Mouse (Mus musculus) MEL (cell line): Measurements from ENCODE around the gene Gm20425. TPM values are rescaled to one million over a fixed set of nuclear protein-coding genes. Genes with fewer than 3 reads are reported as not detected.

ENCODE experiments used
- DNase-seq: peaks from one replicate; pipeline ENCODE4 v3.0.0; 2011; ENCODE audit warnings: low read depth, low spot score
- H3K27ac ChIP-seq: 2 replicates; pipeline ENCODE4 v1.5.1; 2012; ENCODE audit warnings: low read depth, mild to moderate bottlenecking, control low read depth, low read length, moderate library complexity; ENCODE audit not compliant: control insufficient read depth
- H3K27me3 ChIP-seq, 2 experiments: fragments of 150-350 bp in 1 of 2; sonication (generic) in 1 of 2; 2 replicates each; pipeline ENCODE4 v1.6.1; 2012; ENCODE audit warnings: low read length in 2 of 2, mild to moderate bottlenecking in 2 of 2, improper control_type of control experiment in 1 of 2, moderate library complexity in 1 of 2; ENCODE audit not compliant: insufficient read depth in 2 of 2, control insufficient read depth in 1 of 2
- H3K36me3 ChIP-seq, 2 experiments: 2 replicates each; pipeline ENCODE4 v1.6.1; 2012 to 2014; ENCODE audit warnings: low read length in 2 of 2, improper control_type of control experiment in 1 of 2, inconsistent platforms in 1 of 2, mild to moderate bottlenecking in 1 of 2; ENCODE audit not compliant: insufficient read depth in 2 of 2, control insufficient read depth in 1 of 2
- H3K4me1 ChIP-seq, 2 experiments: fragments of 150-350 bp in 1 of 2; sonication (generic) in 1 of 2; 2 replicates each; pipeline ENCODE4 v1.6.1; 2012; ENCODE audit warnings: low read length in 2 of 2, improper control_type of control experiment in 1 of 2, mild to moderate bottlenecking in 1 of 2; ENCODE audit not compliant: insufficient read depth in 2 of 2, control insufficient read depth in 1 of 2
- H3K4me3 ChIP-seq, 2 experiments: fragments of 150-350 bp in 1 of 2; sonication (generic) in 1 of 2; 2 replicates each; pipeline ENCODE4 v1.5.1; 2012; ENCODE audit warnings: low read depth in 2 of 2, low read length in 2 of 2, mild to moderate bottlenecking in 2 of 2, moderate library complexity in 2 of 2, control low read depth in 1 of 2, improper control_type of control experiment in 1 of 2; ENCODE audit not compliant: control insufficient read depth in 1 of 2, insufficient read depth in 1 of 2
- H3K79me2 ChIP-seq: 2 replicates; pipeline ENCODE4 v1.6.1; 2012; ENCODE audit warnings: mild to moderate bottlenecking, low read length, moderate library complexity; ENCODE audit not compliant: control insufficient read depth, poor library complexity, insufficient read depth
- H3K9ac ChIP-seq: 2 replicates; pipeline ENCODE4 v1.6.1; 2012; ENCODE audit warnings: low read depth, mild to moderate bottlenecking, control low read depth, low read length, moderate library complexity; ENCODE audit not compliant: control insufficient read depth, poor library complexity, severe bottlenecking
- H3K9me3 ChIP-seq: fragments of 150-350 bp; sonication (generic); replicated peaks from 2 replicates; pipeline ENCODE4 v1.6.1; 2012; ENCODE audit warnings: mild to moderate bottlenecking, low read length, improper control_type of control experiment, moderate library complexity; ENCODE audit not compliant: insufficient read depth
- CTCF ChIP-seq, 3 experiments: IDR thresholded peaks in 2 of 3; conservative IDR thresholded peaks in 1 of 3; 2 replicates each; pipeline ENCODE4 v1.5.1; 2011 to 2012; ENCODE audit warnings: low read length in 3 of 3, low read depth in 2 of 3, mild to moderate bottlenecking in 2 of 3, improper control_type of control experiment in 1 of 3, inconsistent platforms in 1 of 3, mixed read lengths in 1 of 3, moderate library complexity in 1 of 3; ENCODE audit not compliant: control insufficient read depth in 1 of 3, insufficient read depth in 1 of 3, poor library complexity in 1 of 3, severe bottlenecking in 1 of 3
- EP300 ChIP-seq, 2 experiments: IDR thresholded peaks; 2 replicates each; pipeline ENCODE4 v1.6.1; 2011; ENCODE audit warnings: improper control_type of control experiment in 2 of 2, low read length in 2 of 2, low read depth in 1 of 2, mild to moderate bottlenecking in 1 of 2
- GABPA ChIP-seq: IDR thresholded peaks from 2 replicates; pipeline ENCODE4 v1.6.1; 2012; ENCODE audit warnings: low read depth, mild to moderate bottlenecking, inconsistent platforms, low read length, improper control_type of control experiment, moderate library complexity
- HCFC1 ChIP-seq: IDR thresholded peaks from 2 replicates; pipeline ENCODE4 v1.6.1; 2012; ENCODE audit warnings: low read depth, mild to moderate bottlenecking, inconsistent platforms, low read length, improper control_type of control experiment, moderate library complexity
- JUND ChIP-seq: IDR thresholded peaks from 2 replicates; pipeline ENCODE4 v1.6.1; 2011; ENCODE audit warnings: low read depth, mild to moderate bottlenecking, improper control_type of control experiment, low read length
- MAFK ChIP-seq: IDR thresholded peaks from 2 replicates; pipeline ENCODE4 v1.6.1; 2011; ENCODE audit warnings: low read depth, mild to moderate bottlenecking, low read length, improper control_type of control experiment, borderline replicate concordance
- MAZ ChIP-seq: IDR thresholded peaks from 2 replicates; pipeline ENCODE4 v1.6.1; 2012; ENCODE audit warnings: low read depth, mild to moderate bottlenecking, inconsistent platforms, low read length, improper control_type of control experiment
- POLR2A ChIP-seq, 2 experiments: IDR thresholded peaks; 2 replicates each; pipeline ENCODE4 v1.6.1; 2011 to 2012; ENCODE audit warnings: low read length in 2 of 2, mild to moderate bottlenecking in 2 of 2, control low read depth in 1 of 2, improper control_type of control experiment in 1 of 2, low read depth in 1 of 2, moderate library complexity in 1 of 2; ENCODE audit not compliant: control insufficient read depth in 1 of 2, insufficient read depth in 1 of 2, poor library complexity in 1 of 2
- POLR2AphosphoS5 ChIP-seq: IDR thresholded peaks from 2 replicates; pipeline ENCODE4 v1.6.1; 2012; ENCODE audit warnings: low read depth, borderline replicate concordance, mild to moderate bottlenecking, inconsistent platforms, low read length, moderate library complexity, mixed read lengths
- SIN3A ChIP-seq: IDR thresholded peaks from 2 replicates; pipeline ENCODE4 v1.6.1; 2012; ENCODE audit warnings: low read length, improper control_type of control experiment, inconsistent platforms
- UBTF ChIP-seq: IDR thresholded peaks from 2 replicates; pipeline ENCODE4 v1.6.1; 2012; ENCODE audit warnings: low read depth, mild to moderate bottlenecking, inconsistent platforms, low read length, improper control_type of control experiment, moderate library complexity, borderline replicate concordance; ENCODE audit not compliant: insufficient read depth
- USF1 ChIP-seq: IDR thresholded peaks from 2 replicates; pipeline ENCODE4 v1.6.1; 2014; ENCODE audit warnings: low read depth, mild to moderate bottlenecking, inconsistent platforms, low read length, improper control_type of control experiment, moderate library complexity
- ZKSCAN1 ChIP-seq: IDR thresholded peaks from 2 replicates; pipeline ENCODE4 v1.6.1; 2012; ENCODE audit warnings: low read depth, mild to moderate bottlenecking, inconsistent platforms, low read length, improper control_type of control experiment, moderate library complexity
- ZNF384 ChIP-seq: IDR thresholded peaks from 2 replicates; pipeline ENCODE4 v1.6.1; 2012; ENCODE audit warnings: low read depth, mild to moderate bottlenecking, inconsistent platforms, low read length, improper control_type of control experiment
- polyA plus RNA-seq, 2 experiments: library from polyadenylated mRNA; stranded (reverse) in 1 of 2; unstranded in 1 of 2; fragments of >175 nt in 1 of 2; fragments of >200 nt in 1 of 2; gene quantifications; 2 replicates each; pipeline versions ENCODE4 v1.2.1 to v1.2.4; 2012; ENCODE audit warnings: low replicate concordance in 2 of 2, low read depth in 1 of 2; ENCODE audit not compliant: insufficient read length in 2 of 2, insufficient read depth in 1 of 2, missing spikeins in 1 of 2
- total RNA-seq: library from RNA; depleted of rRNA; stranded (reverse); fragments of 300-350 nt; gene quantifications from 2 replicates; pipeline ENCODE4 v1.2.3, GENCODE M21; 2012

The Gm20425 gene
- total and polyA plus RNA-seq, 3 experiments, result not detected

- no peaks in the 10 kb centered on the region for H3K27me3 ChIP-seq
- no peaks in the 10 kb centered on the region for H3K9me3 ChIP-seq
- TF ChIP-seq GABPA, result no peak
- no peak for TF ChIP-seq MAZ
- TF ChIP-seq UBTF, result no peak
- TF ChIP-seq ZKSCAN1, result no peak
- no peak for TF ChIP-seq POLR2A (IDR thresholded peaks at IDR 0.05; ENCODE audit: control insufficient read depth in 1 of 2, insufficient read depth in 1 of 2, low read depth in 1 of 2, low read length in 2 of 2, poor library complexity in 1 of 2)
- no peak for TF ChIP-seq HCFC1
- TF ChIP-seq JUND, result no peak
- TF ChIP-seq EP300 (IDR thresholded peaks at IDR 0.05; ENCODE audit: low read depth in 1 of 2, low read length in 2 of 2), result no peak
- TF ChIP-seq USF1, result no peak
- no peak for TF ChIP-seq MAFK
- no peak overlapping the region for H3K9ac ChIP-seq
- DNase-seq, result no peak
- H3K36me3 ChIP-seq, result no peaks in the 10 kb centered on the region
- no peaks in the 10 kb centered on the region for H3K4me1 ChIP-seq
- H3K79me2 ChIP-seq, result no peaks in the 10 kb centered on the region
- H3K4me3 ChIP-seq, result no peak overlapping the region
- H3K27ac ChIP-seq, result no peak overlapping the region
These were observed 83.4 kb downstream of the Gm20425 start for GRCm38 (mm10) chr9:103146703-103147102.

GRCm38 (mm10) chr9:103146257-103146656 is 83.8 kb downstream of the Gm20425 start:
- H3K36me3 ChIP-seq, result no peaks in the 10 kb centered on the region
- no peaks in the 10 kb centered on the region for H3K79me2 ChIP-seq
- no peaks in the 10 kb centered on the region for H3K4me1 ChIP-seq
- no peak overlapping the region for H3K4me3 ChIP-seq
- TF ChIP-seq EP300 (IDR thresholded peaks at IDR 0.05; ENCODE audit: low read depth in 1 of 2, low read length in 2 of 2), result no peak
- no peak for TF ChIP-seq SIN3A
- no peak for TF ChIP-seq UBTF
- TF ChIP-seq CTCF (IDR thresholded peaks at IDR 0.05 in 2 of 3, conservative IDR thresholded peaks at IDR 0.05 in 1 of 3; ENCODE audit: control insufficient read depth in 1 of 3, insufficient read depth in 1 of 3, low read depth in 2 of 3, low read length in 3 of 3, poor library complexity in 1 of 3, severe bottlenecking in 1 of 3), result no peak
- H3K27me3 ChIP-seq, result no peaks in the 10 kb centered on the region
- no peak overlapping the region for H3K9ac ChIP-seq
- DNase-seq, result no peak
- no peaks in the 10 kb centered on the region for H3K9me3 ChIP-seq
- H3K27ac ChIP-seq, result no peak overlapping the region

- no peak overlapping the region for H3K9ac ChIP-seq
These were observed 84.8 kb downstream of the Gm20425 start for GRCm38 (mm10) chr9:103145351-103145750.

More at GRCm38 (mm10) chr9:103145351-103145750, 84.8 kb downstream of the Gm20425 start:
- Histone ChIP-seq H3K9me3 (no peaks in the 10 kb centered on the region), H3K4me3 (no peak overlapping the region), H3K79me2 (no peaks in the 10 kb centered on the region), H3K4me1 (no peaks in the 10 kb centered on the region), H3K36me3 (no peaks in the 10 kb centered on the region), H3K27ac (no peak overlapping the region)
- TF ChIP-seq ZNF384, result no peak
- no peak for TF ChIP-seq POLR2AphosphoS5
- TF ChIP-seq, all 39 proteins: peak for 0
- no peak for DNase-seq
- no peaks in the 10 kb centered on the region for H3K27me3 ChIP-seq
